Mouse (Mus musculus) G1E (cell line): ENCODE results near the gene Cmc1.

Source experiments
- CTCF ChIP-seq: IDR thresholded peaks from 2 replicates; pipeline ENCODE4 v1.5.1; 2012; ENCODE audit warnings: low read depth, low read length, inconsistent platforms, mixed read lengths
- GATA1 ChIP-seq: IDR thresholded peaks from 2 replicates; pipeline ENCODE4 v1.6.1; 2012; ENCODE audit warnings: borderline replicate concordance, low read length, inconsistent platforms, mixed read lengths
- POLR2AphosphoS5 ChIP-seq: IDR thresholded peaks from 2 replicates; pipeline ENCODE4 v1.6.1; 2012; ENCODE audit warnings: low read depth, low read length, inconsistent platforms; ENCODE audit not compliant: insufficient replicate concordance

GRCm38 (mm10) chr9:118198557-118198956 lies 48.6 kb upstream of the Cmc1 start:
- TF ChIP-seq CTCF (no peak), GATA1 (no peak), POLR2AphosphoS5 (no peak)
